Mouse (Mus musculus) kidney, embryonic 15.5 days (tissue): ENCODE data around the gene Ptges2. TPM values are rescaled to one million over a fixed set of nuclear protein-coding genes. Genes with fewer than 3 reads are reported as not detected.

ENCODE experiments used
- ATAC-seq: fragments of 200-750 bp; cut with Nextera tagmentation; replicated peaks from 2 replicates; pipeline ENCODE4 v1.8.0; 2017; ENCODE audit warnings: moderate TSS enrichment; ENCODE audit not compliant: low FRiP score
- H3K27ac ChIP-seq: fragments of 300-500 bp; sonication (generic); 2 replicates; pipeline ENCODE4 v1.5.1; 2015; ENCODE audit warnings: mild to moderate bottlenecking, inconsistent platforms
- H3K27me3 ChIP-seq: fragments of 300-500 bp; sonication (generic); 2 replicates; pipeline ENCODE4 v1.6.1; 2015; ENCODE audit warnings: inconsistent platforms
- H3K36me3 ChIP-seq: fragments of 300-500 bp; sonication (generic); 2 replicates; pipeline ENCODE4 v1.6.1; 2015; ENCODE audit warnings: inconsistent platforms
- H3K4me1 ChIP-seq: fragments of 300-500 bp; sonication (generic); 2 replicates; pipeline ENCODE4 v1.6.1; 2015; ENCODE audit warnings: inconsistent platforms
- H3K4me2 ChIP-seq: fragments of 300-500 bp; sonication (generic); 2 replicates; pipeline ENCODE4 v1.6.1; 2015; ENCODE audit warnings: moderate library complexity, mild to moderate bottlenecking, inconsistent platforms
- H3K4me3 ChIP-seq: fragments of 300-500 bp; sonication (generic); replicated peaks from 2 replicates; pipeline ENCODE4 v1.5.1; 2015; ENCODE audit warnings: mild to moderate bottlenecking, inconsistent platforms
- H3K9ac ChIP-seq: fragments of 300-500 bp; sonication (generic); 2 replicates; pipeline ENCODE4 v1.6.1; 2015; ENCODE audit warnings: mild to moderate bottlenecking, inconsistent platforms
- H3K9me3 ChIP-seq: fragments of 300-500 bp; sonication (generic); replicated peaks from 2 replicates; pipeline ENCODE4 v1.6.1; 2016; ENCODE audit warnings: inconsistent platforms
- WGBS: fragments of 180-500 bp; shearing (Covaris S2); methylation state at CpG from one replicate; pipeline ENCODE4 v1.1.7; 2015; ENCODE audit warnings: mixed read lengths; 5-methylcytosine and 5-hydroxymethylcytosine counted together
- polyA plus RNA-seq: library from polyadenylated mRNA; unstranded; fragments of >200 nt; fragmentation: Nextera tagmentation; extraction: Ambion mirVana; gene quantifications from 2 replicates; pipeline ENCODE4 v1.2.1, GENCODE M21; 2015

The Ptges2 gene
- polyA plus RNA-seq, 1 experiment from 2014 or later = 31.2 TPM

DNA sequence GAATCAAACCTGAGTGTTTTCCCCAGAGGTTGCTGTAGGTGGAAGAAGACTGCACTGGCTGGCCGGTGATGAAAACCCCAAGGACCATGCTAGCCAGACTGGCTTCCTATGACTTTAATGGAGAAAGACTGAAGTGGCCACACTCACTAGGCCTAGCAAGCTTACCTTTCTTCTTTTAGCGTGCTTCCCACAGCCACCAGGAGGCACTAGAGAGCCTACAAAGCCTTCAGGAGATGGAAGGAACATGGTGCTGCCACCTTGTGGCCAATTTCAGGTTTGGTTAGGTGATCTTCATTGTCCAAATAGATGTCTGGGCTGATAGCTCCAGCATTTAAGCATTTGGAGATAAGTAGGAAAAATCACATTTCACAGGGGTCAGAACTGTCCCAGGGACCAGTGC lies 9.0 kb downstream of the Ptges2 start:
- H3K36me3 ChIP-seq = peaks cover 35% of the 10 kb centered on the region
- no peak overlapping the region for H3K27ac ChIP-seq
- no peak overlapping the region for H3K9ac ChIP-seq
- 14% methylated on average over 2 of the region's 2 CpGs for WGBS
- no peak for ATAC-seq
- no peak overlapping the region for H3K4me3 ChIP-seq
- H3K4me2 ChIP-seq = no peak overlapping the region
- H3K27me3 ChIP-seq = no peaks in the 10 kb centered on the region
- H3K9me3 ChIP-seq = no peaks in the 10 kb centered on the region
- H3K4me1 ChIP-seq = peaks cover 9% of the 10 kb centered on the region

DNA sequence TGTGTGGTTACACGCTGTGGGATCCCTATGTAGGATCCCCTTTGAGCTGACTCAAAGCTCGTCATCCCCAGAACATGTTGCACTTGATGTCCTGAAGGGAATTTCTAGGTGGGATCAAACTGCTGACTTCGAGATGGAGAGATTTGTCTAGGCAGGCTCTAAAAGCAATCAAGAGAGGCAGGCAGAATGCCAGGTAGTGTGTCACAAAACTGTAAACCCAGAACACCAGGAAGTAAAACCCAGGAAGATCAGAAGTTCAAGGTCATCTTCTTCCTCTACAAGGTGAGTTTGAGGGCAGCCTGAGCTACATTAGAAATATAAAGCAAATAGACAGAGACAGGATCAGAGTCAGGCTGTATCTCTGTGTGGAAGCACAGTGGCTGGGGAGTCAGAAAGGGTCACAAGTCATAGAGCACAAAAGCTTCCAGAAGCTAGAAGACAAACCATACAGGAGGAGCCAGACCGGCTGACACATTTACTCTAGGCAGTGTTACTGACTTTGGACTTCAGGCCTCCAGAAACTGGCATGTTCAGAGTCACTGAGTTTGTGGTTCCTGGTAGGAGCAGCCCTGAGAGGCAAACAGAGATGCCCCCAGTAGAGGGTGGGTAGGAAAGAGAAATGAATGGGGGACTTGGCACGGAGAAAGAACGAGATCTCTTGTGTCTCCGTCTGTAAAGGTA lies 11.6 kb downstream of the Ptges2 start:
- peaks cover 10% of the 10 kb centered on the region for H3K36me3 ChIP-seq
- no peak overlapping the region for H3K4me3 ChIP-seq
- H3K4me2 ChIP-seq = no peak overlapping the region
- H3K27ac ChIP-seq = 0 out of 2 replicates have a peak overlapping the region, but pooled peaks have one; percentile 28
- peaks cover 9% of the 10 kb centered on the region for H3K4me1 ChIP-seq
- no peaks in the 10 kb centered on the region for H3K9me3 ChIP-seq
- ATAC-seq = no peak
- WGBS = 81% methylated on average over 7 of the region's 7 CpGs
- H3K27me3 ChIP-seq = no peaks in the 10 kb centered on the region
- no peak overlapping the region for H3K9ac ChIP-seq

DNA sequence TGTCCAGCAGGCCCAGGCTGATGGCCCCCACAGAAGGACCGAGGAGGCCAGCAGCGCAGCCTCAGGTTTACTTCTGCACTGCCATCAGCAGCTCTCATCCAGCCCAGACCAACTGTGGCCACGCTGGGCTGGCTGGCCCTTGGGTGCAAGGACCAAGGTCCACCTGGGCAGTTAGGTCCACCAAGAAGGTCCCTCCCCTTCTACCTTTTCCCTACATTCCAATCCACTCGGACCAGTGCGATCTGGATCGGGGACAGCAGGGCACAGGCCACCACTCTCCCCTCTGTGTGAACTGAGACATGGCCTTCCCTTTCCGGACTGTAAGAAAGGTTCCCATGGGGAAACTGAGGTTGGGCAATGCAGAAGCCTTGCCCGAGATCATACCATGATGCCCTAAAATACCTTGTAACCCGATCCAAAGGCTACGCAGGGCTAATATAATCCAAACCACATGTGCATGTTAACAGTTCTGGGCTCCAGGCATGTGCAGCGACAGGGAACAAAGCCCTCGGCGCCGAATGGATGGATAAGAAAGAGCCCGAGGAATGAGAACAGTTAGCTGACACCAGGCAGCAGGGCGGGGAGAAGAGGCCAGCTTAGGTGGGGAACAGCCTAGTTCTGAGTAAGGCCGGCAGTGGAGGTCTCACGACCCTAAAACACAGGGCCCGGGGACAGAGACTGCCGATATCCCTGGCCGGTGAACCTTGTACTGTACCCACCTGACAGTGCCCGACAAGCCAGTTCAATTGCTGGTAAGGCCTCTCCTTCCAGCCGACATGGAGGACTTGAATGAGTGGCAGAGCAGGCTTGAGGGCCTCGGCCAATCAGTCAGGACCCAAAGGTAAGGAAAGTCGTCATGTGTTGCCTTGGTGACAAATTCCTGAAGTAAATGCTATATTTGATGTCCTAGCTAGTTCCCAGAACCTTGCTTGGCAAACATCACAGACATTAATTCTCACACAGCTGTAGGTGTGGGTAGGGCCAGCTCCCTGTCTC lies 13.0 kb downstream of the Ptges2 start:
- H3K4me3 ChIP-seq = no peak overlapping the region
- no peak overlapping the region for H3K4me2 ChIP-seq
- H3K9ac ChIP-seq = no peak overlapping the region
- ATAC-seq = peak; percentile 80
- peaks cover 9% of the 10 kb centered on the region for H3K4me1 ChIP-seq
- no peaks in the 10 kb centered on the region for H3K9me3 ChIP-seq
- no peaks in the 10 kb centered on the region for H3K27me3 ChIP-seq
- peak overlapping the region; percentile 79 for H3K27ac ChIP-seq
- peaks cover under 1% of the 10 kb centered on the region; the same call in 1 of the 2 replicates for H3K36me3 ChIP-seq
- 47% methylated on average over 25 of the region's 25 CpGs for WGBS

DNA sequence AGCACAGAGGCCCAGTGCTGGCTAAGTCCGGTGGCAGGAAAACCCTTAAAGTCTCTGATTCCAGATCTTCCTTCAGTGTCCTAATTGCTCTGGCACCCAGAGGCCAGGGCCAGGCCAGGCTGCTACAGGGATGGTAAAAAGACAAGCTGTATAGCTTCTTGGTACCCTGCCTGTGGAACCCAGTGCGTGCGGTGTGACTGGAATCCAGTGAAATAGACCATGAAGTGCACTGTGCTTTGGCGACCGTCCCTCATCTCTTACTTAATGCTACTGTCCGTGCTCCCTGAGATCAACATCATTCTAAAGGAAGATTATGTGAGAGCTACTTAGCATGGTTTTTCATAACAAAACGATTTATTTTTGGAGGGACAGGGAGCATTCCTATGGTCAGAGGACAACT lies 15.7 kb downstream of the Ptges2 start:
- Histone ChIP-seq H3K4me3 (no peak overlapping the region), H3K36me3 (peaks cover 27% of the 10 kb centered on the region), H3K27me3 (no peaks in the 10 kb centered on the region), H3K9ac (no peak overlapping the region), H3K9me3 (no peaks in the 10 kb centered on the region), H3K27ac (no peak overlapping the region), H3K4me2 (no peak overlapping the region), H3K4me1 (peaks cover 11% of the 10 kb centered on the region)
- WGBS = 74% methylated on average over 7 of the region's 7 CpGs
- ATAC-seq = no peak

DNA sequence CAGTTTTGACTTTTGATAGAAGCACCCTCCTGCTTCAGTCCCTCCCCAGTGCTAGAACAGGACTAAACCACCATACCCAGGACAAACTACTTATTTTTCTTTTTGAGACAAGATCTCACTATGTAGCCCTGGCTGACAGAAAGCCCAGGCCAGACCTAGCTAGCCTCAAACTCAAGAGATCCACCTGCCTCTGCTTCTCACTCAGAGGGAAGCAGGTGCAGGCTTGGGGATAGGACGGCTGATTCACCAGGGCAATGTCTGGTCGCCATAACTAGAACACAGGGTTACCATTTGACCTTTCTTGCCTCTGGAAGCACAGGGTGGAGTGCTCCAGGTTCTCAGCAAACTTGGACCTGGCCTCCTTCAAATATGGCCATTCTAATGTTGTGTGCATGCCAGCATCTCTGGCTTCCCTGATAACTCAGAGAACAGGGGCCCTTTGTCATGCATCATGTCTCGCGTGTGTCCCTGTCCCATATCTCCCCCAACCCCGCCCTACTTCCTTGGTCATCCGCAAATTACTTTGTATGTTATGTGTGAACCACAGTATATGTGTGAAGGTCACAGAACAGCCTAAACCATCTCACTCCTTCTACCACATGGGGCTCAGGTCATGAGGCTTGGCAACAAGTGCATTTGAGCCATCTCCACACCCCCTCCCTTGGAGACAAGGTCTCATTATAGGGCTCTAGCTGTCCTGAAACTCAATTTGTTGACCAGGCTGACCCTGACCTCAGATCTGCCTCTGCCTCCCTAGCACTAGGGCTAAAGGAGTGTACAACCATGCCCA lies 17.2 kb downstream of the Ptges2 start:
- Histone ChIP-seq H3K4me2 (no peak overlapping the region), H3K27ac (no peak overlapping the region), H3K9ac (no peak overlapping the region), H3K36me3 (peaks cover 42% of the 10 kb centered on the region), H3K9me3 (no peaks in the 10 kb centered on the region), H3K4me3 (no peak overlapping the region), H3K4me1 (peaks cover 15% of the 10 kb centered on the region), H3K27me3 (no peaks in the 10 kb centered on the region)
- 87% methylated on average over 6 of the region's 6 CpGs for WGBS
- no peak for ATAC-seq

DNA sequence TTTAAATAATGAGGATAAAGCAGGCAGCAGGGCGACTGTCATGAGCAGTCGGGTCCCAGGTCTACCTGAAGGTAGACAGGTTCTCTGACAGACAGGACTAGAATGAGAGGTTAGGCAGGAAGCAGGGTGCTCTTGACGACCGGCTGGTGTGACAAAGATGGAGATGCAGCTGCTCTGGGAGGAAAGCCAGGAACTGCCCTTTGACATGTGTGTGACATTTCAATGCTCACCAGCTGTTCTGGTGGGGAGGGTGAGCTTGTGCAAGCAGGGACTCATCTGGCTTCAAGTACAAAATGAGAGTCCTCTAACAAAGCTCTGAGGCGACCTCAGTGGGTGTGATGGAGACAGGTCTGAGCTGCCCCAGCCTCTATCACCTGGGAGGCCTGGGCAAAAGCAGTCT lies 18.2 kb downstream of the Ptges2 start:
- ATAC-seq = no peak
- 32% methylated on average over 5 of the region's 5 CpGs for WGBS
- H3K9me3 ChIP-seq = no peaks in the 10 kb centered on the region

DNA sequence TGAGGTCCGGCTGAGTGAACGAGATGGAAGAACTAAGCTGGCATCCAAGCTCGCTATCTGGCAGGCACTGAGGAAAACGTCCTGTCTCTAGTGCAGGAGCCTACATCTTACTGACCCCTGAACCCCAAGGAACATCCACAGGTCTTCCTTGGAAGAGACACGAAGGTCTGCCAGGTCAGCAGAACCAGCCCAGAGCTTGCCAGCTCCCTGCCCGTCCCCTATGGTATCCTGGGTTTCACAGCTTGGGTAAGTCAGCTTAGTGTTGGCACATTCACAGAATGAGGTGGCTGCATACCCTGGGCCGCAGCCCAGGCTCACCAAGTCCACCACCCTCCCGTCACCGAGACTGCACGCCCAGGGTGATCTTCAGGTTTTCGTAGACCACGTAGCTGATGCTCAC lies 20.1 kb downstream of the Ptges2 start:
- Histone ChIP-seq H3K9me3 (no peaks in the 10 kb centered on the region), H3K27ac (no peak overlapping the region), H3K9ac (no peak overlapping the region), H3K4me1 (peaks cover 34% of the 10 kb centered on the region), H3K4me3 (no peak overlapping the region), H3K4me2 (no peak overlapping the region), H3K36me3 (peaks cover 71% of the 10 kb centered on the region), H3K27me3 (no peaks in the 10 kb centered on the region)
- WGBS = 93% methylated on average over 12 of the region's 12 CpGs
- ATAC-seq = no peak

More for the DNA sequence above, 18.2 kb downstream of the Ptges2 start:
- H3K36me3 ChIP-seq = peaks cover 52% of the 10 kb centered on the region
- no peak overlapping the region for H3K4me2 ChIP-seq
- H3K27me3 ChIP-seq = no peaks in the 10 kb centered on the region
- H3K4me1 ChIP-seq = peaks cover 18% of the 10 kb centered on the region
- no peak overlapping the region for H3K4me3 ChIP-seq
- H3K27ac ChIP-seq = no peak overlapping the region
- no peak overlapping the region for H3K9ac ChIP-seq

DNA sequence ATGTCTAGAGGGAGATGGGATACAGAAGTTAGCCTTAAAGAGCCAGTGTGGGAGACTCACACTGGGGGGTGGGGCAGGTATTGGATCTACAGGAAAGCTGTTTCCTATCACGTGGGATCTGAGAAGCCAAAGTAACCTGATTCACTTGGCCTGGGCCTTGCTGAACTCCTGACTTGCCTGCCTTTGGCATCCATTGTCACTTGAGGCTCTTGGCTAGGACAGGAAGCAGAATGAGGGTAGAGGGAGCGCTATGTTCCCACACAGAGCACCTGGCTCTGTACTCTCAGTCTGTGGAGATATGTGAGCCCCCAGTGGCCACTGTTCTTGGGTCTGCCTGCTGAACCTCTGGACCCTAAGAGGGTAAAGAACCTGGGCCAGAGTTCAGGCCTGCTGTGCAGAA lies 20.9 kb downstream of the Ptges2 start:
- Histone ChIP-seq H3K27me3 (no peaks in the 10 kb centered on the region), H3K4me3 (no peak overlapping the region), H3K9ac (no peak overlapping the region), H3K36me3 (peaks cover 77% of the 10 kb centered on the region), H3K9me3 (no peaks in the 10 kb centered on the region), H3K4me2 (no peak overlapping the region), H3K27ac (no peak overlapping the region), H3K4me1 (peaks cover 34% of the 10 kb centered on the region)
- 57% methylated on average over 2 of the region's 2 CpGs for WGBS
- ATAC-seq = no peak

DNA sequence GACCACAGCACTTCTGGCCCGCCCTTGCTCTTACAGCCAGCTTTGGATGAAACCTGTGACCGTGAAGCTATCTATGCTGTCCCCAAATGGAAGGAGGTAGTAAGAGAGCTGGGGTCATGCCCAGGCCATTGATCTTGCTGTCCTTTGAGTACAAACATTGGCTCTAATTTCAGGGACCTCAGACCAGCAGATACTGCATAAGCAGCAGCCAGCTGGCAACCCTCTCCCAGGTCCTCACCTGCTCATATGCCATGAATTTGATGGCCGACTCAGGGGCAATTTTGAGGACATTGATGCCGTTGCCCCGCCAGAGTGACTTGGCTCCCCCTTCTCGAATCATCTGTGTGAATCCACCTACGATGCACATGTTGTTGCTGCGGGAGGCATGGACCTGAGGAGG lies 21.8 kb downstream of the Ptges2 start:
- Histone ChIP-seq H3K27me3 (no peaks in the 10 kb centered on the region), H3K9me3 (no peaks in the 10 kb centered on the region), H3K4me3 (no peak overlapping the region), H3K9ac (no peak overlapping the region), H3K36me3 (peaks cover 77% of the 10 kb centered on the region), H3K4me2 (no peak overlapping the region), H3K4me1 (peaks cover 38% of the 10 kb centered on the region), H3K27ac (no peak overlapping the region)
- 53% methylated on average over 8 of the region's 8 CpGs for WGBS
- ATAC-seq = no peak

DNA sequence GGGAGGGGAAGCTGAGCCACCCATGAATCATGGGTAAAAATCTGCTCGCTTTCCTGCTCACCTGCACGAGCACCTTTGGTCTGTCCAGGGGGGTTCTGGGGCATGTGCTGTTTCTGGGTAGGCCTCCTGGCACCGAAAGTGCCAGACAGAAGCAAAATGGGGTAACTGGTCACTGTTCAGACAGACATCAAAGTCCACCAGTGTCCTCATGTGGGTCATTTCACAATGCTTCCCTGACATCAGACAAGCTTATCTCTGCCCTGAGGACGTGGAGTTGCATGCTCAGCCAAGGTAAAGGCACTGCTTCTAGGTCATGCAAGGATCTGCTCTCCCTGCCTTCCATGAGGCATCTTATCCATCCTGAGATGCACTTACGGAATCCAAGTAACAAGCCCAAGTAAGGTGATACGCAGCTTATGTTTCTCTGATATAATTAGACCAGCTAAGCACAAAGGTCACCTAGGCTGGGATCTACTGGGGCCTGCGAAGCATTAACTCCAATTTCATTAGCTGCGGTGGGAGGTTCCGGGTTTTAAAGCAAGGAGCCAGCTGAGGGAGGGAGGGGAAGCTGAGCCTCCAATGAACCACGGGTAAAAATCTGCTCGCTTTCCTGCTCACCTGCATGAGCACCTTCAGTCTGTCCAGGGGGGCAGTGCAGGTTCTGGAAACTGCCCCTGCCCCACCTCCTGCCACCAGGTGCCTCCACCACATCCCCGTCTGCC lies 22.9 kb downstream of the Ptges2 start:
- H3K9me3 ChIP-seq = no peaks in the 10 kb centered on the region

DNA sequence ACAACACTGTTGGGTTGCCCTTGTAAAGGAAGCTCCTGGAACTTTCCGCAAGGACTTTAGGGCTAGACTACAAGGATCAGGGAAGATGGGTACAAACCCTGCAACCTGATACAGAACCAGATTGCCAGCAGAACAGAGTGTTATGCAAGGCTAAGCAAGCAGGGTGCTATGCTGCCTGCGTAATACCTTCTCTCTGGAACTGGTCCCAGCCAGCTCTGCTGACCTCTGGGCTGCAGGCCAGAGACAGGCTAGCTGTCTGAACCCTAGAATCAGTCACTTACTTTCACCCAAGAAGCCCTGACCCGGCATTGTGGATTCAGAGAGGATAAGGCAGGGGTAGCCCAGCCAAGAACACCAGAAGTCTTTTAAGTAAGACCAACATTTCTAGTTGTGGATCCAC lies 23.7 kb downstream of the Ptges2 start:
- Histone ChIP-seq H3K4me1 (peaks cover 53% of the 10 kb centered on the region), H3K27ac (peak overlapping the region; percentile 67), H3K36me3 (peaks cover 71% of the 10 kb centered on the region), H3K9me3 (no peaks in the 10 kb centered on the region), H3K9ac (no peak overlapping the region), H3K4me3 (no peak overlapping the region), H3K27me3 (no peaks in the 10 kb centered on the region), H3K4me2 (no peak overlapping the region)
- 0 out of 2 replicates have a peak, but pooled peaks have one; percentile 4 for ATAC-seq
- 68% methylated on average over 3 of the region's 3 CpGs for WGBS

More for the DNA sequence above, 22.9 kb downstream of the Ptges2 start:
- H3K9ac ChIP-seq = no peak overlapping the region
- WGBS = 50% methylated on average over 12 of the region's 12 CpGs
- no peak overlapping the region for H3K4me2 ChIP-seq
- no peak overlapping the region for H3K4me3 ChIP-seq
- peak overlapping the region; percentile 67 for H3K27ac ChIP-seq
- H3K27me3 ChIP-seq = no peaks in the 10 kb centered on the region
- peaks cover 49% of the 10 kb centered on the region for H3K4me1 ChIP-seq
- ATAC-seq = no peak
- H3K36me3 ChIP-seq = peaks cover 77% of the 10 kb centered on the region
